Mouse (Mus musculus) embryonic facial prominence, embryonic 13.5 days (tissue): ENCODE measurements at regions not wholly inside any gene's neighbourhood (a gene's known extent, or its start where the extent isn't known, plus 50 kb on each side); places are given as distances from the start of the nearest gene placed in this dataset.

Source experiments
- ATAC-seq: fragments of 200-750 bp; cut with Nextera tagmentation; 2 replicates; pipeline ENCODE4 v1.8.0; 2017; ENCODE audit warnings: low read depth; ENCODE audit not compliant: insufficient number of reproducible peaks, insufficient read depth, low FRiP score, low TSS enrichment
- H3K27ac ChIP-seq: fragments of 300-500 bp; sonication (generic); 2 replicates; pipeline ENCODE4 v1.5.1; 2015; ENCODE audit warnings: moderate library complexity, mild to moderate bottlenecking, inconsistent platforms
- H3K27me3 ChIP-seq: fragments of 300-500 bp; sonication (generic); 2 replicates; pipeline ENCODE4 v1.6.1; 2015; ENCODE audit warnings: mild to moderate bottlenecking, inconsistent platforms
- H3K36me3 ChIP-seq: fragments of 300-500 bp; sonication (generic); 2 replicates; pipeline ENCODE4 v1.6.1; 2015; ENCODE audit warnings: mild to moderate bottlenecking, inconsistent platforms
- H3K4me1 ChIP-seq: fragments of 300-500 bp; sonication (generic); 2 replicates; pipeline ENCODE4 v1.6.1; 2015; ENCODE audit warnings: inconsistent platforms
- H3K4me2 ChIP-seq: fragments of 300-500 bp; sonication (generic); 2 replicates; pipeline ENCODE4 v1.6.1; 2015; ENCODE audit warnings: moderate library complexity, mild to moderate bottlenecking, inconsistent platforms
- H3K4me3 ChIP-seq: fragments of 300-500 bp; sonication (generic); 2 replicates; pipeline ENCODE4 v1.5.1; 2015; ENCODE audit warnings: mild to moderate bottlenecking, inconsistent platforms
- H3K9ac ChIP-seq: fragments of 300-500 bp; sonication (generic); 2 replicates; pipeline ENCODE4 v1.6.1; 2015; ENCODE audit warnings: mild to moderate bottlenecking, inconsistent platforms
- H3K9me3 ChIP-seq: fragments of 300-500 bp; sonication (generic); 2 replicates; pipeline ENCODE4 v1.6.1; 2016; ENCODE audit warnings: inconsistent platforms
- WGBS: fragments of 180-500 bp; shearing (Covaris S2); methylation state at CpG from one replicate; pipeline ENCODE4 v1.1.7; 2015; ENCODE audit warnings: mixed read lengths; 5-methylcytosine and 5-hydroxymethylcytosine counted together

DNA sequence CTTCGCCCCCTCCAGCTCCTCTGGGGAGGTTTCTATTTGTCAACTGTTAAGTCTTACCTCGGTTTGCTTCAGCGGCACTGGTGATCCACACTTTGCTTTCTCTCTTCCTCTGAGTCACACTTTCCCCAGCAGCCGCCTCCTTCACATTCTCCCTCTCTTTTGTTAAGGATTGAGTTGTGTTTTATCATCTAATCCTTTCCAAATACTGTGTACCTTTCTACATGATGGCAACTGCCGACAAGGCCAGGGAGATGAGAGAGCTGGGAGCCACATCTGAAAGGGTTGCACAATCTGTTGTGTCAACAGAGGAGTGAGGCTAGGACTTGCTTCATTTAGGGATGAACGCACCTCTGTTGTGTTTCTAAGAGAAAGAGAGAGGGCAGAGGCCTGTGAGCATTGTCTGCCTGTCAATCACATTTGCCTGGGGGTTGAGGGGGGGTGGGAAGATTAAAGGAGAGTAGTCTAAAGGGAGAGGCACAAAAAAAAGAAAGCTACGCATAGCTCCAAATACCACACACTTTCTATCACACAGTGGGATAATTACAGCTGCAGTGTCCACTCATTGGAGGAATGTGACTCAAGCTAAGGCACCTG, 369.1 kb upstream of the Adamts16 start:
- no peaks in the 10 kb centered on the region for H3K9me3 ChIP-seq
- H3K4me3 ChIP-seq = no peak overlapping the region
- no peaks in the 10 kb centered on the region for H3K36me3 ChIP-seq
- no peak overlapping the region for H3K4me2 ChIP-seq
- 0 out of 2 replicates have a peak, but pooled peaks cover 6% of the 10 kb centered on the region for H3K27me3 ChIP-seq
- H3K4me1 ChIP-seq = no peaks in the 10 kb centered on the region
- H3K27ac ChIP-seq = no peak overlapping the region
- WGBS = 30% methylated on average over 7 of the region's 7 CpGs
- ATAC-seq = 0 out of 2 replicates have a peak, but pooled peaks have one; percentile 67
- H3K9ac ChIP-seq = no peak overlapping the region

- H3K4me3 ChIP-seq = no peak overlapping the region
- no peak overlapping the region for H3K9ac ChIP-seq
- no peak overlapping the region for H3K27ac ChIP-seq
- no peak for ATAC-seq
- no peak overlapping the region for H3K4me2 ChIP-seq
- peaks cover under 1% of the 10 kb centered on the region; the same call in 1 of the 2 replicates for H3K4me1 ChIP-seq
- no peaks in the 10 kb centered on the region for H3K9me3 ChIP-seq
- no peaks in the 10 kb centered on the region; the same call in 1 of the 2 replicates for H3K27me3 ChIP-seq
- H3K36me3 ChIP-seq = no peaks in the 10 kb centered on the region
- 23% methylated on average over 3 of the region's 3 CpGs for WGBS
These were observed 364.1 kb upstream of the Adamts16 start for GRCm38 (mm10) chr13:71205708-71206107.

DNA sequence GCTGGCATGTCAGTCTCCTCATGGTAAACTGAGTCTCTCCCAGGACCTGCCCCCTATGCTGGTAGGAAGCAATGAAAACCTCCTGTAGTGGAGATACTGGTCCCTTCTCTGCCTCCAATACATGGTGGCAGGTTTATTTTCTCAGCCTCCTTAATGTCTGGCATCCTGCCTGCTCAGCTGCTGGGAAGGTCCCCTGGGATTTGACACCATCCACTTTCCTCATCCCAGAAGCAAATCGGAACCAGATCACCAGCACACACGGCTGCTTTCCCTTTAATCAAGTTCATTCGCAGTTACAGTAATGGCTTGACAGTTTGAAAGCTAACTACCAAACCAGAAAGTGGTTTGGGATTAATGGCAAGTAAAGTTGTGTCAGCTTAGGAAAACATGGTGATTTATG, 359.0 kb upstream of the Adamts16 start:
- WGBS = 28% methylated on average over 3 of the region's 3 CpGs
- ATAC-seq = no peak

DNA sequence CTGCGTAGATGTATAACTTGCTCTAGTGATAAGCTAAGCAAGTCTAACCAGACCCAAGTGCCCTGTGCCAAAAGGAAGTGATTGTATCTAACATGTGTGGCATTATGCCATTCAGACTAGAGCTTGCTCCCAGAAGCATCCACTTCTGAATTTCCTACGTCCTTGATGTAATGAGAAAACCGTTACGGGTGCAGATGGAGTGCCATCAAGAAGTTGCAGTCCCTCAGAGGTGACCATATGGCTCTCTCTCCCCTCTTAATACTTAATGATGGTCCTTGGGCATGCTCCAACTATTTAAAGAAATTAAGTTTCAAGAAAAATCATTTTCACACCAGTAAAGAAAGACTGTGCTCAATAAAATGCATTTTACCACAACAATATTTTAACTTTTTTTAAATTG, 354.1 kb upstream of the Adamts16 start:
- Histone ChIP-seq H3K36me3 (no peaks in the 10 kb centered on the region), H3K9ac (no peak overlapping the region), H3K27me3 (peaks cover 4% of the 10 kb centered on the region; the same call in 1 of the 2 replicates), H3K9me3 (no peaks in the 10 kb centered on the region), H3K4me2 (no peak overlapping the region), H3K4me1 (peaks cover 3% of the 10 kb centered on the region; the same call in 1 of the 2 replicates), H3K27ac (no peak overlapping the region), H3K4me3 (no peak overlapping the region)
- WGBS = 92% methylated on average over 4 of the region's 4 CpGs
- no peak for ATAC-seq

More for the DNA sequence above, 359.0 kb upstream of the Adamts16 start:
- Histone ChIP-seq H3K9ac (no peak overlapping the region), H3K27me3 (peaks cover 4% of the 10 kb centered on the region; the same call in 1 of the 2 replicates), H3K4me2 (no peak overlapping the region), H3K4me1 (peaks cover 4% of the 10 kb centered on the region; the same call in 1 of the 2 replicates), H3K27ac (no peak overlapping the region), H3K4me3 (no peak overlapping the region), H3K36me3 (no peaks in the 10 kb centered on the region), H3K9me3 (no peaks in the 10 kb centered on the region)

DNA sequence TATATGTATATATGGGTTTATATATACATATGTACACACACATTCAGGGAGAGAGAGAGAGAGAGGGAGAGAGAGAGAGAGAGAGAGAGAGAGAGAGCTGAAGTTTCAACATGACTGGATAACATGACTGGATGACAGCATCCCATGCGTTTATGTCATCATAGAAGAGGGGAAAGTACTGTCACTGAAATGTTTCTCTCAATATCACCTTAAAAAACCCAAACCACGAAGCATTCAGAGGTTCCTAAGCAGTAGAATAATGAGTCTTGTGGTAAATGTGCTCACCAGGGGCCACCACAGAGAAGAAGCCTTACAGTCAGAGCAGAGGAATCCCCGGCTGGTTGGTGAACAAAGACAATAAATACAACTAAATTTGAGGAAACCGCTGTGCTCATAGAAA, 342.9 kb upstream of the Adamts16 start:
- no peaks in the 10 kb centered on the region for H3K36me3 ChIP-seq
- H3K27me3 ChIP-seq = no peaks in the 10 kb centered on the region
- no peak overlapping the region for H3K27ac ChIP-seq
- H3K9ac ChIP-seq = no peak overlapping the region
- H3K4me1 ChIP-seq = no peaks in the 10 kb centered on the region
- WGBS = 79% methylated on average over 4 of the region's 4 CpGs
- no peak overlapping the region for H3K4me3 ChIP-seq
- ATAC-seq = no peak
- H3K9me3 ChIP-seq = no peaks in the 10 kb centered on the region
- no peak overlapping the region for H3K4me2 ChIP-seq

GRCm38 (mm10) chr13:71179083-71179482, 337.5 kb upstream of the Adamts16 start:
- Histone ChIP-seq H3K27ac (no peak overlapping the region), H3K27me3 (no peaks in the 10 kb centered on the region), H3K36me3 (no peaks in the 10 kb centered on the region), H3K4me3 (no peak overlapping the region), H3K4me2 (no peak overlapping the region), H3K4me1 (no peaks in the 10 kb centered on the region), H3K9me3 (no peaks in the 10 kb centered on the region), H3K9ac (no peak overlapping the region)
- no peak for ATAC-seq

- Histone ChIP-seq H3K27ac (no peak overlapping the region), H3K27me3 (no peaks in the 10 kb centered on the region), H3K36me3 (no peaks in the 10 kb centered on the region), H3K9me3 (no peaks in the 10 kb centered on the region), H3K4me3 (no peak overlapping the region), H3K4me2 (no peak overlapping the region), H3K9ac (no peak overlapping the region), H3K4me1 (no peaks in the 10 kb centered on the region)
- ATAC-seq = no peak
These were observed 332.7 kb upstream of the Adamts16 start for GRCm38 (mm10) chr13:71174335-71174734.

GRCm38 (mm10) chr13:71166226-71166625, 324.6 kb upstream of the Adamts16 start:
- no peak overlapping the region for H3K27ac ChIP-seq
- no peak overlapping the region for H3K4me2 ChIP-seq
- H3K9ac ChIP-seq = no peak overlapping the region
- H3K4me1 ChIP-seq = no peaks in the 10 kb centered on the region
- no peaks in the 10 kb centered on the region for H3K9me3 ChIP-seq
- no peaks in the 10 kb centered on the region for H3K36me3 ChIP-seq
- WGBS = 57% methylated on average over 3 of the region's 3 CpGs
- no peak for ATAC-seq
- H3K27me3 ChIP-seq = no peaks in the 10 kb centered on the region
- H3K4me3 ChIP-seq = no peak overlapping the region

- Histone ChIP-seq H3K27ac (no peak overlapping the region), H3K36me3 (no peaks in the 10 kb centered on the region), H3K27me3 (no peaks in the 10 kb centered on the region), H3K4me1 (no peaks in the 10 kb centered on the region), H3K4me2 (no peak overlapping the region), H3K4me3 (no peak overlapping the region), H3K9ac (no peak overlapping the region), H3K9me3 (no peaks in the 10 kb centered on the region)
- 68% methylated on average over 20 of the region's 20 CpGs for WGBS
- no peak for ATAC-seq
These were observed 323.7 kb upstream of the Adamts16 start for GRCm38 (mm10) chr13:71165096-71165920.

- Histone ChIP-seq H3K4me3 (no peak overlapping the region), H3K4me2 (no peak overlapping the region), H3K4me1 (no peaks in the 10 kb centered on the region), H3K36me3 (no peaks in the 10 kb centered on the region), H3K27ac (no peak overlapping the region), H3K9me3 (no peaks in the 10 kb centered on the region), H3K9ac (no peak overlapping the region), H3K27me3 (no peaks in the 10 kb centered on the region; the same call in 1 of the 2 replicates)
- no peak for ATAC-seq
- WGBS = 88% methylated on average over 2 of the region's 2 CpGs
These were observed 322.4 kb upstream of the Adamts16 start for GRCm38 (mm10) chr13:71164012-71164411.

DNA sequence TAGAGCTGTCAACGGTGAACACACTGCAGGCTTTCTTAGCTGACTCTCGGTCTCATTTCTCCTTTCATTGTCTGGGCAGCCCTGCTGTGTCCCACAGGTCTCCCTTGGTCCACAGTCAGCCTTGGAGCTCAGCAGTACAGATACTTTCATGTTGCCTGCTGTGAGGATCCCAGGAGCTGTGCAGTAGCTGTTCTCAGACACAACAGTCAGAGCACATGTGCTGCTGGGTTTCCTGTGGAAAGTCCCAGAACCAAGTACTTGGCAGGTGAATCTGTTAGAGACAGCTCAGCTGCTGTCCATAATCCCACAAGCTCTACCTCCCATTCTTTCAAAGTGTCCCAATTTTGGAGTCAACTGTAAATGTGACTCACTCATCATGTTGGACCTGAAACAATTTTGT, 321.3 kb upstream of the Adamts16 start:
- Histone ChIP-seq H3K9me3 (no peaks in the 10 kb centered on the region), H3K4me2 (no peak overlapping the region), H3K9ac (no peak overlapping the region), H3K4me3 (no peak overlapping the region), H3K27me3 (no peaks in the 10 kb centered on the region; the same call in 1 of the 2 replicates), H3K27ac (no peak overlapping the region), H3K36me3 (no peaks in the 10 kb centered on the region), H3K4me1 (0 out of 2 replicates have a peak, but pooled peaks cover 4% of the 10 kb centered on the region)
- 75% methylated on average over 2 of the region's 2 CpGs for WGBS
- no peak for ATAC-seq

- H3K27ac ChIP-seq = no peak overlapping the region
- H3K27me3 ChIP-seq = peaks cover 8% of the 10 kb centered on the region
- H3K4me3 ChIP-seq = no peak overlapping the region
- 50% methylated on average over 13 of the region's 13 CpGs for WGBS
- no peaks in the 10 kb centered on the region for H3K36me3 ChIP-seq
- ATAC-seq = no peak
- H3K9ac ChIP-seq = no peak overlapping the region
- H3K9me3 ChIP-seq = no peaks in the 10 kb centered on the region
- H3K4me2 ChIP-seq = no peak overlapping the region
- 0 out of 2 replicates have a peak, but pooled peaks cover 4% of the 10 kb centered on the region for H3K4me1 ChIP-seq
These were observed 316.8 kb upstream of the Adamts16 start for GRCm38 (mm10) chr13:71158300-71158860.
